ENCODE assay signal across 17 mouse cellular contexts in the genomic region with DNA sequence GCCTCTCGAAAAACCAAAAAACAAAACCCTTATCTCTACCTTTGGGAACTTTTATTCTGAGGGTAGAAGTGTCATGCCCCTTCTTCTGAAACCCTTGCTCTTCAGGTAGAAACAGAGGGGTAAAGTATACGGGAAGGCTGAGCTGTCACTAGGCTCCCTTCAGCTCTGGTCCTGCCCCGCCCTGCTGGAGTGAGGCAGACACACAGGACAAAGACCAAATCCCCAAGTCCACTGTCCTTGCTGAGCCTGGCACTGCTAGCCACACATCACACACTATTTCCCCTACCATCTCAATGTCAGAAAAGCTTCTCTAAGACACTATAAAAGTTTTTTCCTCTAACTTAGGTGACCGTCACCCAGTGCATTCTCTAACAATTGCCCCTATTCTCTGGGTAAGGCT. TPM values are rescaled to one million over a fixed set of nuclear protein-coding genes. Genes with fewer than 3 reads are reported as not detected.
"Had no signal": no experiment of that assay in that cellular context is flagged by ENCODE, and none has a peak within 500 bp of the region (broad histone marks: within the 10 kb centered on the region; RNA-seq: fewer than 3 reads in every experiment).

No protein-coding gene starts in this region.

- H3K36me3 ChIP-seq: hindbrain, embryonic 15.5 days; midbrain, embryonic 15.5 days had no signal

- H3K27me3 ChIP-seq: hindbrain, embryonic 15.5 days; midbrain, embryonic 15.5 days; neural tube, embryonic 12.5 days had no signal

- H3K4me3 ChIP-seq: hindbrain, embryonic 15.5 days; left cerebral cortex, adult 2 months; limb, embryonic 10.5 days; midbrain, embryonic 15.5 days; neural tube, embryonic 12.5 days had no signal

- H3K9ac ChIP-seq: hindbrain, embryonic 15.5 days; midbrain, embryonic 15.5 days; neural tube, embryonic 12.5 days had no signal

- DNase-seq: kidney, adult 8-10 months; lung, adult 2 months; lung, postnatal 36 days; spleen, adult 18-20 months; thymus, adult 2 months; thymus, postnatal 25 days had no signal

- H3K4me2 ChIP-seq: hindbrain, embryonic 15.5 days; midbrain, embryonic 11.5 days; midbrain, embryonic 15.5 days; neural tube, embryonic 12.5 days had no signal

- H3K9me3 ChIP-seq: hindbrain, embryonic 15.5 days; limb, embryonic 10.5 days; midbrain, embryonic 15.5 days; neural tube, embryonic 12.5 days had no signal

- H3K27ac ChIP-seq: hindbrain, embryonic 15.5 days; left cerebral cortex, adult 2 months; limb, embryonic 10.5 days; midbrain, embryonic 15.5 days; neural tube, embryonic 12.5 days had no signal

- ATAC-seq: inflammation-experienced regulatory T-cells, adult 6 months; lung, postnatal 0 days; midbrain, embryonic 15.5 days had no signal

RNA-seq across cellular contexts. Expression of a gene that starts 39.3 kb away (rescaled TPM):
- total RNA-seq: megakaryocyte progenitor cell, adult 5-6 weeks; monocyte, adult 5-6 weeks; neutrophil, adult 5-6 weeks had no signal
- polyA plus RNA-seq: inflammation-experienced regulatory T-cells, adult 6 months; midbrain, embryonic 11.5 days had no signal
